Mouse (Mus musculus): ENCODE results near the gene Rcsd1. TPM values are rescaled to one million over a fixed set of nuclear protein-coding genes. Genes with fewer than 3 reads are reported as not detected.

The Rcsd1 gene
- polyA plus RNA-seq, 1 experiment, result 6.0 TPM

DNA sequence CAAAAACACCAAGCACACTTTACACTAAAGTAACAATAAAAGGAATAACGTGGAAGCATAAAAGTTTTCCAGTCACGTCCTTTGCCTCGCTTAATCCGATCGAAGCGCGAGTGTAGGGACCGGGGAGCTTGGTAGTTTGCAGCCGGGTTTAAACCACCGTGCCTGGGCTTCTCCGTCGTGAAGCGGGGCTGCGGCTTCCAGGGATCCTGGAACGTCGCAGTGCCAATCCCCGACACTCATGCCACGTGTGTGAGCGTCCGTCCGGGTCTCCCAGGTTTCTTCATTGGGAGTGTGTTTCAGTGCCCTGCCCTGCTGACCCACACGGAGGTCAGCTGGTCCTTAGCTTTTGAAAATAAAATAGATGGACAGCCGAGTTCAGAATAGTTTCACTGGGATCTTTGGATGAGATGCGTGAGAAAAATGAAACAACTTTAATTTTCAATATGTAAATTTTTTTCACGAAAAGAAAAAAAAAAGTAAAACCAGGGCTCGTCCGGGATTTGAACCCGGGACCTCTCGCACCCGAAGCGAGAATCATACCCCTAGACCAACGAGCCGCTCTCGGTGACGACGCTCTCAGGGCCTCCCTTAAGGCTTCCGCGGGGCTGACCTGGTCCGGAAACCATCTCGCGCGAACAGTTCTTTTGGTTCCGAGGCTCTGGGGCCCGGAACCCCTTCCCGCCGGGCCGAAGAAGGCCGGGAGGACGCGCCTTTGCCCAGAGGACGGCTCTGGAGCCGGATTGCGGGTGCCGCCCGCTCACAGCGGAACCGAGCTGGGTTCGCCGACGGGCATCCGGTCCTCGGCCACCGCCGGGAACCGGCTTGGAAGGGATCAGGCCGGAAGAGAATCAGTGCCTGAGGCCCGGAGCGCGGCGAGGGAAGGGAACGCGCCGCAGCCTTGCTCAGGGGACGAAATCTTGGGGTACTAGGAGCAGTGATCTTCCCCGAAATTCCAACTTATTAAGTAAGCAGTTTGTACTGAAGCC lies 67.5 kb downstream of the Rcsd1 start:
- TF ChIP-seq CTCF (IDR thresholded peaks at IDR 0.05; ENCODE audit: extremely low read depth, insufficient read depth, low read length), result no peak
- 0 out of 2 replicates have a peak, but pooled peaks have one; percentile 23 for TF ChIP-seq POLR2A (IDR thresholded peaks at IDR 0.05; ENCODE audit: extremely low read depth, insufficient read depth, low read length)
- Histone ChIP-seq H3K4me3 (ENCODE audit: insufficient read depth, low read length) (peak overlapping the region; percentile 91), H3K27ac (ENCODE audit: insufficient read depth, low read length) (peak overlapping the region; percentile 98), H3K4me1 (ENCODE audit: control insufficient read depth, insufficient read depth, low read length) (no peaks in the 10 kb centered on the region)

DNA sequence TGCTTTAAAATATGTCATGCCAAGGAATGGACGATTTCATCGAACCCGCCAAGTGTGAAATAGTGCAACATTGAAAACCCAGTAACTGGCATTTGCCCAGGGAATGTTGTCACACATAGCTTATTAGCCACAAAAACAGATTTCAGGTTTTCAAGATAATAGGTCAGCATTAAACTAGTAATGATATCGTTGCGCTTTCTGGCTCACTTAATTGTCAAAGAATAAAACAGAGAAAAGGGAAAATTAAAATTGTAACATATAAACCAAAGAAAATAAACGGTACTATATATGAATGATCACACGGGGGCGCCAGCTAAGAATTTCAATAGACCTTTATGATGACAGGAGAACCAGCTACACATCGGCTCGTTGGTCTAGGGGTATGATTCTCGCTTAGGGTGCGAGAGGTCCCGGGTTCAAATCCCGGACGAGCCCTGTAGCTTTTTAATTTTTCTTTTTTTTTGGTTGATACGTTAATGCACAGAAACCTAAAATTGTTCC lies 68.2 kb downstream of the Rcsd1 start:
- H3K27ac ChIP-seq (ENCODE audit: insufficient read depth, low read length), result no peak overlapping the region
- H3K4me3 ChIP-seq (ENCODE audit: insufficient read depth, low read length), result peak overlapping the region; percentile 91
- H3K4me1 ChIP-seq (ENCODE audit: control insufficient read depth, insufficient read depth, low read length), result no peaks in the 10 kb centered on the region
- TF ChIP-seq POLR2A (IDR thresholded peaks at IDR 0.05; ENCODE audit: extremely low read depth, insufficient read depth, low read length) (no peak), CTCF (IDR thresholded peaks at IDR 0.05; ENCODE audit: extremely low read depth, insufficient read depth, low read length) (peak; percentile 56; the same call in 1 of the 2 replicates)

DNA sequence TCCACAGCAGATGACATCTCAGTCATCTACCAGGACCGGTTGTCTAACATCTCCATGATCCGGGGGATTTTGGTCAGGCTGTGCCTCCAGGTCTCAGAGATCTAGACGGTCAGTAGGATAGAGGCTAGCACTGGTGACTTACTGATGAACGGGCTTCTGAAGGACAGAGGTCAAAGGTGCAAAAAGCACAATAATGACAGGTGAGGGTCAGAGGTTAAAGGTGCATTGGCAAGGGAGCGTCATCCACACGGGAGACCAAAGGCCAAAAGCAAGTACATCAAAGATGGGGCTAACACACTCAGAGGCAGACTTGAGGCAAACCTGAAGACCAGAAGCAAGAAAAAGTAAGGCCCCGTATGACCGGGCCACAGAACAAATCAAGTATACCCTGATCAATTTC lies 73.3 kb downstream of the Rcsd1 start:
- Histone ChIP-seq H3K27ac (ENCODE audit: insufficient read depth, low read length) (no peak overlapping the region), H3K4me3 (ENCODE audit: insufficient read depth, low read length) (no peak overlapping the region), H3K4me1 (ENCODE audit: control insufficient read depth, insufficient read depth, low read length) (no peaks in the 10 kb centered on the region)
- TF ChIP-seq POLR2A (IDR thresholded peaks at IDR 0.05; ENCODE audit: extremely low read depth, insufficient read depth, low read length), result no peak
- no peak for TF ChIP-seq CTCF (IDR thresholded peaks at IDR 0.05; ENCODE audit: extremely low read depth, insufficient read depth, low read length)

DNA sequence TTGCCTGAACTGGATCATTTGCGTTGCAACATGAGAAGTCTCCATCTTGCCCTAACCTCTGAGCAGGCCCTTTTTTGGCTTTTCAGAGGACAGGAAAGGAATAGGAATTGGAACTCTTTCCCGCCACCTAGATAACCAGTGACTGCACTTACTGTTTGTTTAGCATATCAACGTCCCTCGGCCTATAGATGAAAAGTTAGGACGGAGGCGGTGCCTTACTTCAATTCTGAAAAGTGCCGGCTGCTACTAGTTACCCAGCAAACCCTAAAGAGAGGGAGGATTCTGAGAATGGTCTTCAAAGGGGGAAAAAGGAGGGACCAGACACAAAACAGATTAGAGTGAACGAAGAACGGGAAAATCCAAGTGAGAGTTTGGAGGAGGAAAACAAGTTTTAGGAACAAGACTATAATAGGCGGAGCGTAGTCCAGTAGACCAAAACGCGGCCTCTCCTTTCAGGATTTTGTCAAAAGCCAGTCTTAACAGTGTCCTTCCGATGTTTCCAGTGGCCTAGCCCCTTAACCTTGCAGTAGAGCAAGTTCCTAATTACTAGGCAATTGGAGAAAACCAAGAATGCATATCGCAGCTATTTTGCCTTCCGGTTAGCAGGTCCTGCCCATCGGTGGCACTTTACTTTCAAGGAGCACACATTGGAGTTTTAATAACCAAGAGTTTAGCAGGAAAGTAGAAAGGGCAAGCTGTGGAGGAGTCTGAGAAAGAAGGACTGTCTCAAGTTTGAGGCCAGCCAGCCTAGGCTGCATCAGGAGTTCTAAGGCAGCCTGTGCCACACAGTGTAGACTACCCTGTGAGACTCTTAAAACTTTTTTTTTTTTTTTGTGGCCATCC lies 74.3 kb downstream of the Rcsd1 start:
- Histone ChIP-seq H3K4me1 (ENCODE audit: control insufficient read depth, insufficient read depth, low read length) (no peaks in the 10 kb centered on the region; the same call in 1 of the 2 replicates), H3K27ac (ENCODE audit: insufficient read depth, low read length) (no peak overlapping the region), H3K4me3 (ENCODE audit: insufficient read depth, low read length) (peak overlapping the region; percentile 62; the same call in 1 of the 2 replicates)
- TF ChIP-seq POLR2A (IDR thresholded peaks at IDR 0.05; ENCODE audit: extremely low read depth, insufficient read depth, low read length) (no peak), CTCF (IDR thresholded peaks at IDR 0.05; ENCODE audit: extremely low read depth, insufficient read depth, low read length) (no peak)

DNA sequence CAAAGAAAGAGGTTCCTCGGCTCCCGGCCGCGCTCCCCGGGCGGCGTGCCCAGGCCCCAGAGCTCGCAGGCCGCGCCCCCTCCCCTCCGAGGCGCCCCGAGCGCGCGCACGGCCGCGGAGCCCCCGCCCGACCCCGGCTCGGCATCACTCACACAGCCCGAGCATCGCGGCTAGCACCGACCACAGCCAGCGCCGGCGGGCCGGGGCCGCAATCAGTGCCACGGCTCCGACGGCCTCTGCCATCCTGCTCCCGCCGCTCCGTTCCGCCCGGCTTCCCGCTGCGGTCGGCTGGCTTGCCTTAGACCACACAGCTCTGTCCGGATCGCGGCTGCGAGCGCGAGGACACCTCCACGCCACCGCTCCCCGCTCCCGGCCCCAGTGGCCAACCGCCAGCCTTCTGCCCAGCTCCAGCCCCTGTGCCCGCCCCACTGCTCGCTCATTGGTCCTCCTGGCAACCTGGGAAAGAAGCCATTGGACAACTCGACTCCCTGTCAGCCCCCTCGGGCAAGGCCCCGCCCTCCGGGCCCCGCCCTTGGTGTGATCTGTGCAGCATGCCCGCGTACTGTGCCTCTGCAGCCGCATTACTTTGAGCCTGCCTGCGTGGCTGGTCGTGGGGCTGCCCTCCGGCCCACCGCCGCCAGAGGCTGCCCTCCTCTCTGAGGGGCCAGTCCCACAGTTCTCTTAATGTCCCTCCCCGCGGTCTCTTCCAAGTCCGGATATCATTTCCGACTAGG lies 75.2 kb downstream of the Rcsd1 start, which contains the start of gene Mpzl1:
Mpzl1 (minus strand) TSS at position 388 of the 734 bp plus-strand sequence.
- H3K27ac ChIP-seq (ENCODE audit: insufficient read depth, low read length), result 0 out of 2 replicates have a peak within 1 kb of the TSS, but pooled peaks have one; percentile 20
- H3K4me3 ChIP-seq (ENCODE audit: insufficient read depth, low read length), result peak within 1 kb of the TSS; percentile 62
- TF ChIP-seq POLR2A (IDR thresholded peaks at IDR 0.05; ENCODE audit: extremely low read depth, insufficient read depth, low read length) (peak; percentile 79), CTCF (IDR thresholded peaks at IDR 0.05; ENCODE audit: extremely low read depth, insufficient read depth, low read length) (no peak)
- H3K4me1 ChIP-seq (ENCODE audit: control insufficient read depth, insufficient read depth, low read length), result no peaks in the 10 kb centered on the region; the same call in 1 of the 2 replicates

DNA sequence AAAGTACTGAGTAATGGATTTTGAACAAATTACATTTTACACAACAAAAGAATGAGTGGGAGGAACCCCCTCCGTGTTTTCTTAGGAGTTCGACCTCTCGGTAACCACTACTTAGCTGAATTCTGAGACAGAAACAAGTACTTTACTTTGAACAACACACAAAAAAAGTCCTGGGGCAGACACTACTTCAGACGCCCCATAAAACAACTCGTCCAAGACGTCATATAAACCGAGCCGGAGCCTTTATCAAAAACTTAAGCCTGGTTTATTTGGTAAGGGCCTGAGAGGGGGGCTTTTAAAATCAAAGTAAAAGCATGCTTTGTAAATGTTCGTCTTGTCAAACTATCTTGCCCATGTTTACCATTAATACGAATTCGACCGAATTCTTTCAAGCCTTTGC lies 76.2 kb downstream of the Rcsd1 start:
- Histone ChIP-seq H3K27ac (ENCODE audit: insufficient read depth, low read length) (no peak overlapping the region), H3K4me3 (ENCODE audit: insufficient read depth, low read length) (peak overlapping the region; percentile 62; the same call in 1 of the 2 replicates), H3K4me1 (ENCODE audit: control insufficient read depth, insufficient read depth, low read length) (no peaks in the 10 kb centered on the region; the same call in 1 of the 2 replicates)
- TF ChIP-seq CTCF (IDR thresholded peaks at IDR 0.05; ENCODE audit: extremely low read depth, insufficient read depth, low read length) (no peak), POLR2A (IDR thresholded peaks at IDR 0.05; ENCODE audit: extremely low read depth, insufficient read depth, low read length) (no peak)

DNA sequence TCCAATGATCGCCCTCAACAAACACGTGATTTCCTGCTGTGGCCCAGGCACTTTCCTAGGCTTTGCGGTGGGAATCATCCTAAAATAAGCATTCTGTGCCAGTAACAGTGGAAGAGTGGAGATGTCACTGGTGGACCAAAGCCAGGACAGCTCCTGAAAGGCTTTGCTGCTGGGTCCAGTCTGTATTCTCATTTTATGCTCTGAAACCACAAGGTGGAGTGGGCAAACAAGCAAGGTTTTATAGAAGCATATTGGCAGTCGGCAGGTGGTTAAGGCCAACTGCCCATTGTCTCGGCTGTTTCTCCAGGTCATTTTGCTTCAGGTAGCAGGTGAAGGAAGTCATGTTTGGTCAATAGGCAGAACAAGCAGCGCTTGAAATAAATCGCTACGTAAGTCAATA lies 78.4 kb downstream of the Rcsd1 start:
- no peaks in the 10 kb centered on the region; the same call in 1 of the 2 replicates for H3K4me1 ChIP-seq (ENCODE audit: control insufficient read depth, insufficient read depth, low read length)
- H3K4me3 ChIP-seq (ENCODE audit: insufficient read depth, low read length), result no peak overlapping the region
- no peak overlapping the region for H3K27ac ChIP-seq (ENCODE audit: insufficient read depth, low read length)
- no peak for TF ChIP-seq POLR2A (IDR thresholded peaks at IDR 0.05; ENCODE audit: extremely low read depth, insufficient read depth, low read length)
- TF ChIP-seq CTCF (IDR thresholded peaks at IDR 0.05; ENCODE audit: extremely low read depth, insufficient read depth, low read length), result no peak

DNA sequence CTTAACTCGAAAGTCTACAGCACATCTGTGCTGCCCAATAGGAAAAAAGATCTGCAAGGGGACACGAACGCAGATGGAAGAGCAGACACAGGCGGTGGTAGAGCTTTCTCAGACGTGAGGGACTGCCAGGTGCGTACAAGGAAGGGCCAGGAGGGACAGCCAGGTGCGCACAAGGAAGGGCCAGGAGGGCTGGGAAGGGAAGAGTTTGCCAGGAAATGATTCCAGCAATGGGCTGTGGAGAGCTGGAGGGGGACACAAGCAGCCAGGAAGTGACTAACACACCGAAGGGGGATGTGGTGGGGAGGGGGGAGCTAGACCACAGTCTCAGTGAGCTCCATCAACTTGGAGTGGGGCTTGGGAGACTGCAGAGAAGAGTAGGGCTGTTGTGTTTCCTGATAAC lies 79.6 kb downstream of the Rcsd1 start:
- TF ChIP-seq CTCF (IDR thresholded peaks at IDR 0.05; ENCODE audit: extremely low read depth, insufficient read depth, low read length), result no peak
- no peak for TF ChIP-seq POLR2A (IDR thresholded peaks at IDR 0.05; ENCODE audit: extremely low read depth, insufficient read depth, low read length)

More for the DNA sequence above, 79.6 kb downstream of the Rcsd1 start:
- Histone ChIP-seq H3K27ac (ENCODE audit: insufficient read depth, low read length) (no peak overlapping the region), H3K4me3 (ENCODE audit: insufficient read depth, low read length) (no peak overlapping the region), H3K4me1 (ENCODE audit: control insufficient read depth, insufficient read depth, low read length) (no peaks in the 10 kb centered on the region; the same call in 1 of the 2 replicates)
